Mouse (Mus musculus) spleen, postnatal 14 days (tissue): ENCODE results near the gene Amd1.

ENCODE experiments used
- DNase-seq, 2 experiments: peaks; one replicate each; pipeline ENCODE4 v3.0.0; 2021 to 2022; ENCODE audit warnings: low spot score in 2 of 2

Amd1 gene

GRCm38 (mm10) chr10:40250969-40251368 is 51.0 kb downstream of the Amd1 start:
- DNase-seq, result no peak

DNA sequence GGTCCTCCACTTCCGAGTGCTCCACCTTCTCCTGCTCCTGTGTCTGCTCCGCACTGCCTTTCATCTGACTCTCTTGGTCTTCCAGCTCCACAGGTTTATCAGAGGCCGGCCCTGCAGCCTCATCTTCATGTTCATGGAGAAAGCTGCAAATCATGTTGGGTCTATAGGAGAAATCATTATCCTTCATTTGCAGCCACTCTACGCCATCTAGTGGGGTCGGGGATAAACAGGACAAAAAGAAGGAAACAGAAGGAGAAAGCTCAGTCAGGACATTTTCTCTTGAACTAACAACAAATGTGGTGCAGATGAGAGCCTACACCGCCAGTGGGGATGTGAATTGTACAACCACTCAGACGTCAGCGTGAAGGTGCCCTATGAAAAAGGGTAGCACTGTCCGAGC is 52.4 kb downstream of the Amd1 start:
- DNase-seq, result no peak

GRCm38 (mm10) chr10:40247166-40247716 is 54.7 kb downstream of the Amd1 start:
- no peak for DNase-seq

DNA sequence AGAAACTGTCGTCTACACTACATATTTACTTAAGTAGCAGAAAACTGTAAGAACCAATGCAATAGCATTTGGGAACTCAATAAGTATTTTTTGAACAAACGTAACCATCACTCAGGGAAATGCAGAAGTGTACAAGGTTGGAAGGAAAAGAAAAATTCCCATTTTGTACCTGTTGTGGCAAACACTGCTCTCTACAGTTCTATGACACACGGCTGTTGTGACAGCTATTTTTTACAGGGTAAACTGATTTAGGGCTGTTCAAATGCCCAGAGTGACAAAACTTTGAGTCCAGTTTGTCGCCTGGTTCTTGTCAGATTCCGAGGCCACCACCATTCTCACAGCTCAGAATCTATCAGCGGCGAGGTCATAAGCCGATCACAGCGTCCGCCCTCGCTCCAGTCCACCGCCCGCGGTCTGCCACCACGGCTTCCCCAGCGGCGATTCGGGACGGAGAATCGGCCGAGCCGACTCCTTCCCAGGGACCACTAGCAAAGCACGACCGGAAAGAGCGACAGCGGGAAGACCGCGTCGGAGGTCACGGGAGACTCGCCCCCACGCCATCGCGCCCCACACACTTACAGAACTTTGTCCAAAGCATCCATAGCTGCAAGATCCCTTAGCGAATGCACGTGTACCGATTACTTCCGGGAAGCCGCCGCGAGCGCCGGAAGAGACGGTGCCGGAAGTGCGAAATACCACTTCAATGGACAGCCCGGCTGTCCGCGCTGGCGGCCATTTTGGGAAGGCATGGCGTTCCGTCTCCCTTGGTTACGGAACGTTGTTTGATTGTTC is 55.4 kb downstream of the Amd1 start, which contains the start of gene Rpf2:
Gene Rpf2 (minus strand): TSS at position 663 of the 792 bp plus-strand sequence.
- DNase-seq, result peak; percentile 48 to 68

DNA sequence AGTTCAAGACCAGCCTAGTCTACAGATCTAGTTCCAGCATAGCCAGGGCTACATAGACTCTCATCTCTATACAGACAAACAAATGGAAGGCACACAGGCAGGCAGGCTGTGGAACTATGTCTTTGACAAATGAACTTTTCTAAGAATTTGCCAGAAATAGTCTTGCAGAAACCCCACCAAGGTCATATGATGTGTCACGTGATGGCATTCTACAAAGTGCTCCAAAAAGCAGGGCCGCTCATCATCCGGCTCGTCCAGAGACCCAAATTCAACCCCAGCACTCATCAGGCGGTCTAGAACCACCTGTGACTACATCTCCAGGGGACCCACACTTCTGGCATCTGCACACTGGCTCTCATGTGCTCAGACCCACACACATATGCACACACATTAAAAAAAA is 64.2 kb downstream of the Amd1 start:
- DNase-seq, result no peak
